Mouse (Mus musculus): ENCODE data around the gene S100a10.
"Not testable (repeated sequence)": the region's sequence is repeated elsewhere in the genome, so short reads cannot be mapped to it uniquely, and the experiment has no call there.

S100a10 gene

GRCm38 (mm10) chr3:93581687-93582086, 26.8 kb downstream of the S100a10 start:
- DNase-seq: no peak

- DNase-seq: no peak
Observed at GRCm38 (mm10) chr3:93583056-93583455, 28.2 kb downstream of the S100a10 start.

DNA sequence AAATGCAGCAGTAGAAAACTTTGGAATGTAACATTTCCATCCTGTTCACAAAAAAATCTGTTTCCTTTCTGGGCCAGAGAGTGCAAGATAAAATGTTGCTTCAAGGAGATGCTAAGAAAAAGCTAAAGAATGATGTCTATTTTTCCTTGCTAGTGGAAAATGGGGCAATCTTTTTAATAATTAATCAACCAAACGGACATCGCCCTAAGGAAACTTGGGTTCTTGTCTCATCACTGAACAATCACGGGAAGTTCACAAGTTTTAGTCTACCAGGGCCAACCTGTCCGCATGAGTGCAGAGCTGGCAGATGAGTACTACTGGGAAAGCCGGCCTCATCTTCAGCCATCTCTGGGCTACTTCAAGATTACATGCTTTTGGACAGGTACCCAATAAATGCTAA, 34.7 kb downstream of the S100a10 start:
- no peak for DNase-seq

DNA sequence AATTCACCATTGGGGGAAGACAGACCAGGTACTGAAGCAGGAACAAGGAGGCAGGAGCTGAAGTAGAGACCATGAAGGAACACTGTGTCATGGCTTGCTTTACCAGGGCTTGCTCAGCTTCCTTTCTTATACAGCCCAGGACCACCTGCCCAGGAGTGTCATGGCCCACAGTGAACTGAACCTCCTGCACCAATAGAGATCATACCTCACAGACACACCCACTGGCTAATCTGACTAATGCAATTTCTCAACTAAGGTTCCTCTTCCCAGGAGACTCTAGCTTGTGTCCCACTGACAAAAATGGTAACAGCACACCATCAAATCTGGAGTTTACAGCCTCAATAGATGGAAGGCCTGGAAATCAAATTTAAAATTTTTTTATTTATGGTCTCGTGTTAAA, 35.4 kb downstream of the S100a10 start:
- DNase-seq: no peak

DNA sequence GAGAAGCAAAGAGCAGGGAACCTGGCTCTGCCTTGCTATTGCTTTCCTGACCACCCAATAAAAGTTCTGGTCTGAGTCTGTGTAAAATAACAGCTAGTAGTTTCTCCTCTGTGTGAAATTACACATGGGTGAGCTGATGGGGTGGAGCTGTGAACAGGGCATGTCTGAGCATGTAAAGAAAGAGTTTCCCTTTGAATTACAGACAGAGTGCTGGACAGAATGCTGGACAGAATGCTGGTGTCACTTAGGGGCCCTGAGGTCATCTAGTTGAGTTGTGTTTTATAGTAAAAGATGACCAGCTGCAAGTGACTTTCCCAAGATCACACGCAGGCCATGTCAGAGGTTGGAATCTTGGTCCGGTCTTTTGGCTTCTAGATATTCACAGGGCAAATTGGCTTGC, 37.2 kb downstream of the S100a10 start:
- no peak for DNase-seq

GRCm38 (mm10) chr3:93592976-93593375, 38.1 kb downstream of the S100a10 start:
- DNase-seq: no peak

DNA sequence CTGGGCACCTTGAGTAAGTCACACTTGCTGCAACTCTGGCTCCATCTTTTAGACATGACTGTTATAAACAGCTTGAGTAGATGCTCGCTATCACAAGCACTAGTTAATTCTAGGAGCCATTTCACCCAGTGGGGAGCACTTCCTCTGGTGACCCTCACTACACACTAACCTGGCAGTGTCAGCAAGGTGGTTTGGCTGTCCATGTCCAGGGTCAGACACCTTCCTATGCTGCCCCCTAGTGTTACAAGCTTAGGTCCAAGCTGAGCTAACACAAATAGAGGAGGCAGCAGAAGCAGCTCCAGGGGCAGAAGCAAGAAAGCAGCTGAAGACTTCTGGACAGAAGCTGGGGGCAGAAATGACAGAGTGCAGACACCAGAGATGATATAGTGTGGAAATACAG, 38.6 kb downstream of the S100a10 start:
- peak; percentile 61 to 77 for DNase-seq

GRCm38 (mm10) chr3:93596632-93597031, 41.8 kb downstream of the S100a10 start:
- DNase-seq: no peak

DNA sequence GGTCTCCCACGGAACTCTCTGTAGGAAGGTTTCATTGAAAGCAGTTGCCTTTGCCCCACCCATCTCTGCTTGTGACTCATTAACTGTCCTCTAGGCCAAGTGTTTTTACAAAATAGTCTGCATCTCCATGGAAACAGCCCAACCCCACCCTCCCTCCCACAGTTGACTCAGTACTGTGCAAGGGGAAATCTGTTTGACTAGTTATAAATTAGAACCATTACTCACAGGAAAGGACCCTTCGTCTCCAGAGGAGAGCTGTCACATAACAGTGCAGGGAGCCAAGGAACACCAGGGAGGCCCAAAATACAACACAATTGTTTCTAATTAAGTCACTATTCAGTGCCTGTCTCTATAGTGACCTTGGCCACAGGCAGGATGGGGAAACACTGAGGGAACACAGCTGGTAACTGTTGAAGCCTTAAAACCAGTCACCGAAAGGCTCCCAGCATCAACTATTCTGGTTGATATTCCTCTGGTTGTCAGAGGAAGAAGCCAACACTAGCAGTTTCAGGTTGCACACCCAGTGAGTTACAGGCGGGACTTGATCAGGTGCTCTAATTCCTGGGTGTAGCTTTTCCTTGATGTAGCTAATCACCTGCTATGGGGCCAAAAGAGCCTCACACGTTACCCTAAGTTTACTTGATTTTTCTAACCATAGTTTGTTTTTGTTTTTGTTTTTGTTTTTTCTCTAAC, 42.5 kb downstream of the S100a10 start:
- peak; percentile 72 to 81 for DNase-seq

DNA sequence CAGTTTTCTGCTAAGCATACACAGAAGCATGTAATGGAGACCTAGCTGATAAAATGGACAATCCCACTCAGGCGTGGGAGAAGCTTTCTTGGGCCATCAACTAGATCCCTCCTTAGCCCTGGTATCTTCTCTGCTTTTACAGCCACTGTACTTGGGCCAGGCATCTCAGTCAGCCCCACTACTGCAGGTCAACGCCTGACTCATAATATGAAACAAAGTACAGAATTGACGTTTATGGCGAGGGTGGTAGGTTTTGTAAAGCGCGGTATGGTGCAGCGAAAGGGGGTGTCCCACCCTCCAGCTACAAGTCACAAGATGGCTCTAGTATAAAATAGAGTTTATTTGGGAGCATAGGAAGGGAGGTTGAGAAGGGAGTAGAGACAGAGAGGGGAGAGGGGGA, 43.1 kb downstream of the S100a10 start:
- no peak for DNase-seq

GRCm38 (mm10) chr3:93600206-93600605, 45.3 kb downstream of the S100a10 start:
- no peak for DNase-seq

DNA sequence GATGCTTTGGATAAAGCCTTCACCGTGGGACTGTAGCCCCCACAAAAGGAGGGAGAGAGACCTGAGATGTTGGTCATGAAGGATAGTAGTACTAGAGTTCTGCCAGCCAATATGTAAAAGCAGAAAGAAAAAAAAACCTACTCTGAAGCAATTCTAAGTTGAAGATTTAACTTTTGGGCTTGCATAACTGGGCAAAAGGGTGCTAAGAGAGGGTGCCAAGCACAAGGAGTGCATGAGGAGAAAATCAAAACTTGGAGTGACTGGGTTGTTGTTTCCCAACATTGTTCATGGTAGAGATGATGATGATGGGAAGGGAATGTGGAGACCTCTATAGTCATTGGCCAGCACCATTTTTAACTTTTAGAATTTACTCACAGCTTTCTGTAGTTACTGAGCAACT, 47.0 kb downstream of the S100a10 start:
- no peak for DNase-seq

DNA sequence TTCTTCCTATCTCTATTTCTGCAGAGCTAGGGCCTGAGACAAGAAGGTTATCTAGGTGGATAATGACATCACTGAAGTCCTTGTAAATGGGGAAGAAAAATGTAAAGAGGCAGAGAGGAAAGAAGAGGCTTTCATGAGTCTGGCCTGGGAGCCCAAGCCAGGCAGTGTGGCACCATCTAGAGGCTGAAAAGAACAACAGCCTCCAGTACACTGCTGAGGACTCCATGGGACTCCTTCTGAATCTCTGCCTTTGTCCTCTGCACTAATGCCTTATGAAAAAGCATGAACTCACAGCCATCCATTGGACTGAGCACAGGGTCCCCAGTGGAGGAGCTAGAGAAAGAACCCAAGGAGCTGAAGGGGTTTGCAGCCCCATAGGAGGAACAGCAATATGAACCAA, 54.1 kb downstream of the S100a10 start:
- not testable (repeated sequence) for DNase-seq

All from lung, adult 18-20 months (tissue).